16 mouse cellular contexts compared by ENCODE assay signal in the genomic region with DNA sequence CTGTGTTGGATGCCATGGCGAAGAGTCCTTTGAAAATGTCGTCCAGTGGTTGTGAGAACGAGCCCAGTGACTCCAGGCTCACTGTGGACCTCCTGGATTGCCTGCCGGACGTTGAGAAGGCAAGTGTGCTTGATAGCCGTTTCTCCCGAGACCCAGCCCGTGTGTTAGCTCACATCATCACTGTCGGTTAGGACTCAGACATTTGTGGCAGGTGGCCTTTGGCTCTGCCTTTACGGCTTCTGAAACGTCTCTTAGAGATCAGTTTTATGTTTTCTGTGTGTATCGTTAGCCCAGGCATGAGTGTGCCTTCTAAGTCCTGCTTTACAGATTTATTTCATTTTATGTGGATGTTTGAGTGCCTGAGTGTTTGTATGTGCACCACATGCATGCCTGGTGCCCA.
"Had no signal": no experiment of that assay in that cellular context is flagged by ENCODE, and none has a peak within 500 bp of the region (broad histone marks: within the 10 kb centered on the region; RNA-seq: fewer than 3 reads in every experiment).

No protein-coding gene starts in this region.

- H3K27ac ChIP-seq: neural tube, embryonic 13.5 days; neural tube, embryonic 15.5 days; stomach, embryonic 15.5 days; stomach, postnatal 0 days had no signal

- H3K27me3 ChIP-seq: neural tube, embryonic 13.5 days; neural tube, embryonic 15.5 days; stomach, embryonic 15.5 days had no signal

- H3K4me1 ChIP-seq: neural tube, embryonic 13.5 days; neural tube, embryonic 15.5 days; stomach, embryonic 15.5 days had no signal

- H3K9me3 ChIP-seq: neural tube, embryonic 13.5 days; neural tube, embryonic 15.5 days; stomach, embryonic 15.5 days had no signal

- DNase-seq: retina, postnatal 1 day; right cerebral cortex, adult 18-20 months; right cerebral cortex, postnatal 14 days; right cerebral cortex, postnatal 25 days; right cerebral cortex, postnatal 4 days; spleen, adult 18-20 months; thymus, adult 18-20 months; thymus, adult 2 months; thymus, postnatal 14 days; thymus, postnatal 25 days; thymus, postnatal 36 days; thymus, postnatal 4 days had no signal

- H3K4me3 ChIP-seq: neural tube, embryonic 13.5 days; neural tube, embryonic 15.5 days; stomach, embryonic 15.5 days had no signal
